Mouse (Mus musculus) brain, adult 2 months (tissue): ENCODE data around the gene Slc6a2.

Source experiments
- DNase-seq: peaks from one replicate; pipeline ENCODE4 v3.0.0; 2011; ENCODE audit warnings: low read depth, low spot score

Gene Slc6a2

GRCm38 (mm10) chr8:92959779-92960178 lies at the start of gene Slc6a2:
Slc6a2 (plus strand) TSS chr8:92960079.
- no peak for DNase-seq

GRCm38 (mm10) chr8:92911477-92911876 lies 48.4 kb upstream of the Slc6a2 start:
- DNase-seq, result no peak

GRCm38 (mm10) chr8:92913396-92913795 lies 46.5 kb upstream of the Slc6a2 start:
- DNase-seq, result no peak

DNA sequence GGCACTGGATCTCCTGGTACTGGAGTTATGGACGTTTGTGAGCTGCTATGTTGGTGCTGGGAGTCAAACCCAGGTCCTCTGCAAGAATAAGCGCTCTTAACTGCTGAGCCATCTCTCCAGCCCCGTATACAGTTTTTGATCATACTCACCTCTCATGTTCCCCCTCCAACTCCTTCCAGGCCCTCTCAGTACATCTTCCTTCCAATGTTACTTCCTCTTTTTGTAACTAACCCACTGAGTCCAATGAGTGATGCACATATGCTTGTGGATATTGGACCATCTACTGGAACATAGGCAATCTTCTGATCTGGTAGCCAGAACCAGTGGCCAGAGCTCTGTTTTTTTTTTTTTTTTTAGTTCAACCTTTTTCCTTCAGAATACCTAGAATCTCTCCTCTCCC lies 43.8 kb upstream of the Slc6a2 start:
- DNase-seq, result no peak

DNA sequence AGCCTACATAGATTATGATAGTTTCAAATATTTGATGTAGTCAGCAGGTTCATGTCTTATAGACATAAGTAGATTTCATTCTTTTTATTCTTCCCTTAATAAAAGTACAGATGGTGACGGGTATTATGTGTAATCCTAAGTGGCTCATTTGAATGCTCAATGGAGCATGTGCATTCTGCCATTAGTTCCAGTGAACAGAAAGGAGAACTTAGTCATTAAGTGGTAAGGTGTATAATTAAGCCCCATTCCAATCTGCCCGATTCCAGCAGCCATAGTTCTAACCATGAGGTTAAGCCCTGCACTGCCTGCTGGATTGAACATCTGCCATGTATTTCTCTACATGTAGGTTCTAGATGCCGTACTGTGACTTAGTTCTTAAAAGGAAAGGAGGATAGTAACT lies 38.1 kb upstream of the Slc6a2 start:
- DNase-seq, result peak; percentile 10

DNA sequence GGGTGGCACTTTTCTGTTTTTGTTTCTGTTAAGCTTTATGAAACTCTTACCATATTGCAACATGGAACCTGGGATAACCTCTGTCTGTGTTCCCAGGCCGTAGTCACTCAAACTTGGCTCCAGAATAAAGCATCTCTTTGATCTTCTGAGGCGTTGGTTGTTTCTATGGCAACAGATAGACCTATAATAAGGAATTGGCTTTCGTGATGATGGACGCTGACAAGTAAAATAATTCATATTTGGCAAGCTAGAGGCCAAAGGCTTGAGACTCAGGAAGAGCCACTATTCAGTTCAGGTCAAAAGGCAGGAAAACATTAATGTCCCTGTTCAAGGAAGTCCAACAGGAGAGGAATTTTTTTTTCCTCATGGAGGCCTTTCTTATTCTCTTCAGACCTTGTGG lies 30.9 kb upstream of the Slc6a2 start:
- DNase-seq, result no peak

DNA sequence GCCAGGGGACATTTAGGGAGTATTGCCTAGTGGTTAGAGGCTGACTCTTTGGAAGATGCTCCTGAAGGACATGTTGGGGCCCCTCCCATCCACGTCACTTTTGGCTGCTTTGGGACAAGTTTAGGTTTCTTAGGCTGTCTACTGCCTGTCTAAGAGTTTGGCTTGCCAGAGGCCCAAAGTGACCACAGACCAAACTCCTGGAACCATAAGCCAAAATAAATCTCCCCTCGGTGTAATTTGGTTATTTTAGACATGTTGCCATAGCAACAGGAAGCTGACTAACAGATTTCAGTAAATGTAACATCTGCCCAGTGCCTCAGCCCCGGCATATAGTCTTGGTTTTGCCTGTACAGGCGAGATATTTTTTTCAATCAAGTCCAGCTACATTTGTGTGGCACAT lies 21.8 kb upstream of the Slc6a2 start:
- DNase-seq, result peak; percentile 8

- no peak for DNase-seq
These were observed 10.8 kb upstream of the Slc6a2 start for GRCm38 (mm10) chr8:92949071-92949470.

DNA sequence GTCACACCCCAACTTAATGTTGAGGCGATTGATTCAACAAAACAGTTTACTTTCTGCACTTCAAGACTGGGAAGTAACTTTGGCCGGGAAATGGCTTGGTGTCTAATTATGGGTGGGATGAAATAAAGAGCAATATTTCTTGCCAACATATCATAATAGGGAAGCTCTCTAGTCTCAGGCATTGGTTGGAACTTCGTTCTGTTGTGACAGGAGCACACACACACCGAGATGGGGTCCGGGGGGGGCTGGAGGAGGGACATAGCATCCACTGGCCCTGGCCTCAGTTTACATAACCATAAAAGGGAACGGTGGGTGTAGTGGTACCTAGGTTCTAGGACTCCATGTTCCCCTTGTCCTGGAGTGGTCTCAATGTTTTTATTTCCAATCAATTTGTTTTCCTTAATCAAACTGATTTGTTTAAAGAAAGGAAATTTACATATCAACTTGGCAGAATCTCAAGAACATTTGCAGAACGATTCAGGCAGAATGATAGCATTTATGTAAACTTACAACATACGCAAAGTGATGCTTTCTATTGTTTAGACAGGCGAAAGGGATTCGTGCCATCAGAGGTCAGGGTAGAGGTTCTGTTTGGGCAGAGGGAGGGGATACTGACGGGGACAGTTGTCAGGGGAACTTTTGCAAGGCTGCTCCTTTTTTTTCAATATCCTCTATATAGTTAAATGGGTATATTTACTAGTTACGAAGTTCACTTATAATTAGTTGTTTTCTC lies 9.1 kb upstream of the Slc6a2 start:
- no peak for DNase-seq

DNA sequence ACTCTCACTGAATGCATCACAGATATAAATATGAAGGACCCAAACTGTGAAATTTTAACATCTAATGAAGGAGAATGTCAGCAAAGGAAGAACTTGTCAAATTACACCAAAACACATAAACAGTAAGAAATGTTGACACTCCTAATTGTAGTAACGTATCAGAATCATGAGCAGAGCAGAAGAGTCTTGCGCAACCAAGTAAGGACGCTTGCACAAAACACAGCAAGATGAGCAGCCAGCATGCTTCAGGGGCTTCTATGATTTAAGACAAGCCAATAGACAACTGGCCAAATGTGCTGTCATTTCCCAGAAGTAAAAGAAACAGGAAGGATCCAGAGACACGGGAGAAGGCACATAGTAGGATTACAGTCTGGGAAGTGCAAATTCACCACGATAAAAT lies 5.8 kb upstream of the Slc6a2 start:
- no peak for DNase-seq

DNA sequence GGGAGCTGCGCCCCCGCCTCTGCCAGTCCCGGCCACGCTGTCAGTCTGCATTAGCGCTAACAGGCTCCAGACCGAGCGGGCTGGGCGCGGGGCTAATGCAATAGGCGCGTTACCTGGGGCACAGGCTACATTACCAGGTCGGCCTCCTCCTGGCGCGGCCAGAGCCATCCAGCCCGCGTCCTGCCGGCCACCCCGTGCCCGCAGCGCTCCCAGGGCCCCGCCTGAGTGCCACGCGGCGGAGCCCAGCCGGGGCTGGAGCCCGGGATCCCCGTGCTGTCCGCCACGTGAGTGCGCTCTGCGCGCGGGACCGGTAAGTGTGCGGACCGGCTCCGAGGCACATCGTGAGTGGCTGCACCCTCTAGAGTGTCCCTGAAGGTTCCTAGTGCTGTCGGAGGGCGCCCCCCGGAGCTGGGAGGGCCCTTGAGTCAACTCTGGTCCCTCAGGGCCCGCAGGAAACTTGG lies 602 bp downstream of the Slc6a2 start:
- DNase-seq, result no peak

DNA sequence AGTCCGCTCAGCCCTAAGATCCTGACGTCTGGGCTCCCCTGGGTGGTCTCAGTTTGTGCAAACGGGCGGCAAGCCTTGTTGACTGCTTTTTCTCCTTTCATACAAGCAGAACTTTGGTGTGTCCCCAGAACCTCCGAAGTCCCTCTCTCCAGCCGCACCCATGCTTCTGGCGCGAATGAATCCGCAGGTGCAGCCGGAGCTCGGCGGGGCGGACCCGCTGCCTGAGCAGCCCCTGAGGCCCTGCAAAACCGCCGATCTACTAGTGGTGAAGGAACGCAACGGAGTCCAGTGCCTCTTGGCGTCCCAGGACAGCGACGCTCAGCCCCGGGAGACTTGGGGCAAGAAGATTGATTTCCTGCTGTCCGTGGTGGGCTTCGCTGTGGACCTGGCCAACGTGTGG lies 1.2 kb downstream of the Slc6a2 start:
- DNase-seq, result no peak

GRCm38 (mm10) chr8:92964556-92964955 lies 4.7 kb downstream of the Slc6a2 start:
- DNase-seq, result no peak

DNA sequence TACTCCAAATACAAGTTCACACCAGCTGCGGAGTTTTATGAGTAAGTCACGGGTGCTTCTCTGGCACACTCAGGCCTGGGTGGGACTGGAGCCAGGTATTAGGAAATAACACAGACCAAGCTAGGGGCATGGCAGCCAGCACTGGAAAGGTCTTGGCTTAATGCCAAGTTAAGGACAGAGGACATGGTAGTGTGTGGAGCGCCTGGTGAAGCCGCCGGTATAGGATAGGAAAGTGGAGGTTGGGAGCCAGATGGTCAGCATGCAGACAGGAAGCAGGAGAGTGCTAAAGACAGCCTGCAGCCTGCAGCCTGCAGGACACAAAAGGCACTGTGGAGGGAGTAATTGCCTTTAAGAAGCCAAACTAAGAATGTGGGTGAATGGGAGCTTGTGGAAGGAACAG lies 13.1 kb downstream of the Slc6a2 start:
- DNase-seq, result peak; percentile 36

- no peak for DNase-seq
These were observed 16.8 kb downstream of the Slc6a2 start for GRCm38 (mm10) chr8:92976656-92977055.

DNA sequence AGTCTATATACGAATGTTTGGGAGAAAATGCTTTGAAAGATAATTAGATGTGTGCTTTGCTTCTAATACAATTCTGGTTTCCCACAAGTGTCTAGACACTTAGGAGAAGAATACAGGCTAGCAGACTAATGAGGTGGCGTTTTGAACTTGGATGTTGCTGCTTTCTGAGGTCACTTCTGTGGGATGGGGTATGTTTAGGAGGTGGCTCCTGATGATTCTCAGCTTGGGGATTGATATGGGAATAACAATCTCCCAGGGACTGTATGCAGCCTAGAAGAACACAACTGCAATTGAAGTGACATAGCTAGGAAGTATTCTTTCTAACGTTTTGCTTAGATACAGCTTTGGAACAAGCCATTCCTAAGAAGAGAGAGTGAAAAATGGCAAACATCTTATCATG lies 22.6 kb downstream of the Slc6a2 start:
- DNase-seq, result no peak

DNA sequence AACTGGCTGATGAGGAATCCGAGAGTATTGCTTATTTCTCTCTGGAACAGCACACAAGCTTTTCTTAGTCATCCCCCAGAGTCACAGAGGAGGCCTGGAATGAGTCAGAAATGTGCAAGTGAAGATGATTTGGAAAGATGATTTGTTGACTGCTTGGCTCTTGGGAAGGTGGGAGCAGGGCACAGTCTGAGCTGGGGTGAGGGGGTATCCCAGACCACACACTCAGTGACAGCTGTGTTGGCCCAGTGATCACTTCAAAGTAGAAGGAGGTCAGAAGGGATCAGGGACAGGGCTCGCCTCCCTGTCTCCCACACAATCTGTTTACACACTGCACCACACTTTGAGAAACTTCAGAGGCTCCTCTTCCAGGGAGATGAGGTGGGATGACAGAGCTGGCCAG lies 24.5 kb downstream of the Slc6a2 start:
- DNase-seq, result peak; percentile 62

DNA sequence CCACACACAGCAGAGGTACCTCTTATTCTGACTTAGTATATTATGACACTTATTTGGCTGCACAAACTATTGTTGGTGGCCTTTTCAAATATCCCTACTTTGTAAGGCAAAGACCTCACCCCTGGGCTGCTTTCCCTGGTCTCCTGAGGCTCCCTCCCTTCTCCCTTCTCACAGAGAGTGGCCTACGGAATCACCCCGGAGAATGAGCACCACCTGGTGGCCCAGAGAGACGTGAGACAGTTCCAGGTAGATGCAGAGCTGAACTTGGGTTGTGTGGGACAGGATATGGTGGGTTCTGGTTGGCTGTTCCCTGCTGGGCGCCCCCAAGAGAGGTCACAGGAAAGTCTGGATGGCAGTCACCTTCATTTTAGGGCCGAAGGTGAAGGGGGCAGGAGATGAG lies 37.0 kb downstream of the Slc6a2 start:
- peak; percentile 50 for DNase-seq

GRCm38 (mm10) chr8:92998600-92998999 lies 38.7 kb downstream of the Slc6a2 start:
- DNase-seq, result peak; percentile 72

GRCm38 (mm10) chr8:93010286-93010685 lies 50.4 kb downstream of the Slc6a2 start:
- DNase-seq, result peak; percentile 67

- peak; percentile 83 for DNase-seq
These were observed 51.6 kb downstream of the Slc6a2 start for GRCm38 (mm10) chr8:93011439-93011838.

- DNase-seq, result no peak
These were observed 52.3 kb downstream of the Slc6a2 start for GRCm38 (mm10) chr8:93012226-93012625.

DNA sequence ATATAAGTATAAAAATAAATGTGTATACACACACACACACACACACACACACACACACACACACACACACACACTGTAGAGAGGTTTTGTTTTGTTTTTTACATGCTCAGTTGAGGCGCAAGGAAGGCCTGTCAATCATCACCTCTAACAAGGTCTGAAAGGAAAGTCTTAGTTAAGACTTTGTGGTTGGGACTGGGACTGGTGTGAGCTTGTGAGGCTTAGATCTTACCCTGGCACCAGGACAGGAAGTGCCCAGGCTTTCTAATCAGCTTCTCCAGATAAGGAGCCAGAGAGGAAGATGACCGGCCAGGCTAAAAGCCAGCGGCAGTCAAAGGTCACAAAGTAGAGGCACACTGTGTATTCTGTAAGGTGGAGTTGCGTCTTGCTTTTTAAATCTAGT lies 54.4 kb downstream of the Slc6a2 start:
- no peak for DNase-seq

GRCm38 (mm10) chr8:93021738-93022137 lies 61.9 kb downstream of the Slc6a2 start:
- DNase-seq, result no peak
